Mouse (Mus musculus) intestine, embryonic 14.5 days (tissue): ENCODE measurements around the gene Asic1. TPM values are rescaled to one million over a fixed set of nuclear protein-coding genes. Genes with fewer than 3 reads are reported as not detected.

ENCODE experiments used
- ATAC-seq: fragments of 200-750 bp; cut with Nextera tagmentation; replicated peaks from 2 replicates; pipeline ENCODE4 v1.8.0; 2017; ENCODE audit warnings: low read depth, moderate number of reproducible peaks, moderate TSS enrichment, moderate library complexity; ENCODE audit not compliant: low FRiP score, low TSS enrichment
- DNase-seq: peaks from one replicate; pipeline ENCODE4 v3.0.0-alpha.2; 2018; ENCODE audit warnings: low spot score
- H3K27ac ChIP-seq: fragments of 300-500 bp; sonication (generic); 2 replicates; pipeline ENCODE4 v1.5.1; 2014; ENCODE audit warnings: low read depth, mild to moderate bottlenecking, control low read depth
- H3K27me3 ChIP-seq: fragments of 300-500 bp; sonication (generic); replicated peaks from 2 replicates; pipeline ENCODE4 v1.6.1; 2014; ENCODE audit warnings: low read length, control low read depth; ENCODE audit not compliant: control insufficient read depth, insufficient read depth
- H3K36me3 ChIP-seq: fragments of 300-500 bp; sonication (generic); 2 replicates; pipeline ENCODE4 v1.6.1; 2014; ENCODE audit warnings: low read length, control low read depth; ENCODE audit not compliant: control insufficient read depth, insufficient read depth
- H3K4me1 ChIP-seq: fragments of 300-500 bp; sonication (generic); replicated peaks from 2 replicates; pipeline ENCODE4 v1.6.1; 2014; ENCODE audit warnings: low read length, control low read depth, mixed read lengths; ENCODE audit not compliant: control insufficient read depth, insufficient read depth
- H3K4me2 ChIP-seq: fragments of 300-500 bp; sonication (generic); 2 replicates; pipeline ENCODE4 v1.6.1; 2014; ENCODE audit warnings: low read length
- H3K4me3 ChIP-seq: fragments of 300-500 bp; sonication (generic); 2 replicates; pipeline ENCODE4 v1.5.1; 2014; ENCODE audit warnings: low read depth, low read length, control low read depth, mixed read lengths
- H3K9ac ChIP-seq: fragments of 300-500 bp; sonication (generic); 2 replicates; pipeline ENCODE4 v1.6.1; 2014; ENCODE audit warnings: mild to moderate bottlenecking, low read length
- H3K9me3 ChIP-seq: fragments of 300-500 bp; sonication (generic); 2 replicates; pipeline ENCODE4 v1.6.1; 2016; ENCODE audit warnings: low read length, control low read depth; ENCODE audit not compliant: control insufficient read depth
- WGBS: fragments of 180-500 bp; shearing (Covaris S2); extraction: QIAGEN DNeasy Blood & Tissue Kit; methylation state at CpG from one replicate; pipeline ENCODE4 v1.1.7; 2014; 5-methylcytosine and 5-hydroxymethylcytosine counted together
- polyA plus RNA-seq: library from polyadenylated mRNA; unstranded; fragments of >200 nt; fragmentation: Nextera tagmentation; extraction: Ambion mirVana; gene quantifications from 2 replicates; pipeline ENCODE4 v1.2.1, GENCODE M21; 2014

The Asic1 gene
- polyA plus RNA-seq = 1.3 and 1.7 TPM in 2 replicates

- Histone ChIP-seq H3K27me3 (peaks cover 53% of the 10 kb centered on the region), H3K4me1 (peaks cover 5% of the 10 kb centered on the region), H3K9ac (peak within 1 kb of the TSS; percentile 22), H3K36me3 (no peaks in the 10 kb centered on the region), H3K4me3 (peak within 1 kb of the TSS; percentile 37), H3K4me2 (peak within 1 kb of the TSS; percentile 91), H3K9me3 (no peaks in the 10 kb centered on the region), H3K27ac (no peak within 1 kb of the TSS)
- DNase-seq = peak; percentile 77
- under 1% methylated on average over 54 of the region's 74 CpGs for WGBS
- peak; percentile 72 for ATAC-seq
Observed at GRCm38 (mm10) chr15:99670154-99670821, at the start of gene Asic1. Gene Asic1, plus strand, starts transcription at chr15:99670368.

- no peaks in the 10 kb centered on the region for H3K27me3 ChIP-seq
- peaks cover 73% of the 10 kb centered on the region for H3K36me3 ChIP-seq
- no peaks in the 10 kb centered on the region for H3K9me3 ChIP-seq
- DNase-seq (no peak), ATAC-seq (no peak)
- H3K4me3 ChIP-seq = no peak overlapping the region
- no peak overlapping the region for H3K27ac ChIP-seq
- H3K4me2 ChIP-seq = no peak overlapping the region
- no peaks in the 10 kb centered on the region for H3K4me1 ChIP-seq
- no peak overlapping the region for H3K9ac ChIP-seq
- 84% methylated on average over 11 of the region's 11 CpGs for WGBS
Observed at GRCm38 (mm10) chr15:99622063-99622462, 48.1 kb upstream of the Asic1 start.

GRCm38 (mm10) chr15:99631618-99632017, 38.5 kb upstream of the Asic1 start:
- Histone ChIP-seq H3K9me3 (no peaks in the 10 kb centered on the region), H3K27me3 (no peaks in the 10 kb centered on the region), H3K4me3 (no peak overlapping the region), H3K9ac (no peak overlapping the region), H3K27ac (no peak overlapping the region), H3K4me2 (no peak overlapping the region), H3K4me1 (no peaks in the 10 kb centered on the region), H3K36me3 (peaks cover 92% of the 10 kb centered on the region)
- DNase-seq (no peak), ATAC-seq (no peak)

GRCm38 (mm10) chr15:99634702-99635101, 35.5 kb upstream of the Asic1 start:
- H3K4me3 ChIP-seq = no peak overlapping the region
- no peak for DNase-seq
- H3K27me3 ChIP-seq = no peaks in the 10 kb centered on the region
- H3K27ac ChIP-seq = no peak overlapping the region
- peaks cover 97% of the 10 kb centered on the region for H3K36me3 ChIP-seq
- WGBS = 91% methylated on average over 7 of the region's 7 CpGs
- H3K4me2 ChIP-seq = no peak overlapping the region
- no peak for ATAC-seq
- no peak overlapping the region for H3K9ac ChIP-seq
- no peaks in the 10 kb centered on the region for H3K9me3 ChIP-seq
- H3K4me1 ChIP-seq = no peaks in the 10 kb centered on the region

GRCm38 (mm10) chr15:99637405-99638123, 32.6 kb upstream of the Asic1 start:
- Histone ChIP-seq H3K36me3 (peaks cover 86% of the 10 kb centered on the region), H3K9me3 (no peaks in the 10 kb centered on the region), H3K4me3 (no peak overlapping the region), H3K9ac (no peak overlapping the region), H3K4me1 (no peaks in the 10 kb centered on the region), H3K4me2 (no peak overlapping the region), H3K27ac (no peak overlapping the region), H3K27me3 (no peaks in the 10 kb centered on the region)
- ATAC-seq (no peak), DNase-seq (no peak)
- 91% methylated on average over 12 of the region's 12 CpGs for WGBS

- H3K4me1 ChIP-seq = no peaks in the 10 kb centered on the region
- no peak overlapping the region for H3K4me2 ChIP-seq
- WGBS = 93% methylated on average over 5 of the region's 5 CpGs
- no peaks in the 10 kb centered on the region for H3K9me3 ChIP-seq
- no peak for ATAC-seq
- DNase-seq = no peak
- H3K27ac ChIP-seq = no peak overlapping the region
- H3K36me3 ChIP-seq = peaks cover 80% of the 10 kb centered on the region
- H3K4me3 ChIP-seq = no peak overlapping the region
- no peaks in the 10 kb centered on the region for H3K27me3 ChIP-seq
- no peak overlapping the region for H3K9ac ChIP-seq
Observed at GRCm38 (mm10) chr15:99638124-99638485, 32.1 kb upstream of the Asic1 start.

GRCm38 (mm10) chr15:99642622-99643021, 27.5 kb upstream of the Asic1 start:
- Histone ChIP-seq H3K4me3 (no peak overlapping the region), H3K4me1 (peaks cover 23% of the 10 kb centered on the region), H3K4me2 (no peak overlapping the region), H3K9ac (no peak overlapping the region), H3K27ac (no peak overlapping the region), H3K9me3 (no peaks in the 10 kb centered on the region), H3K36me3 (peaks cover 37% of the 10 kb centered on the region), H3K27me3 (no peaks in the 10 kb centered on the region)
- ATAC-seq = no peak
- no peak for DNase-seq
- WGBS = 74% methylated on average over 6 of the region's 6 CpGs

- no peak overlapping the region for H3K27ac ChIP-seq
- H3K4me3 ChIP-seq = no peak overlapping the region
- no peak overlapping the region for H3K9ac ChIP-seq
- no peak for DNase-seq
- peaks cover 26% of the 10 kb centered on the region for H3K36me3 ChIP-seq
- ATAC-seq = no peak
- WGBS = 78% methylated on average over 10 of the region's 10 CpGs
- H3K9me3 ChIP-seq = no peaks in the 10 kb centered on the region
- peaks cover 33% of the 10 kb centered on the region for H3K4me1 ChIP-seq
- H3K27me3 ChIP-seq = no peaks in the 10 kb centered on the region
- H3K4me2 ChIP-seq = no peak overlapping the region
Observed at GRCm38 (mm10) chr15:99643832-99644231, 26.3 kb upstream of the Asic1 start.

- Histone ChIP-seq H3K9me3 (no peaks in the 10 kb centered on the region), H3K4me1 (peaks cover 42% of the 10 kb centered on the region), H3K27ac (no peak overlapping the region), H3K9ac (no peak overlapping the region), H3K4me3 (no peak overlapping the region), H3K36me3 (peaks cover 17% of the 10 kb centered on the region), H3K27me3 (no peaks in the 10 kb centered on the region), H3K4me2 (no peak overlapping the region)
- DNase-seq (no peak), ATAC-seq (no peak)
- WGBS = 58% methylated on average over 7 of the region's 7 CpGs
Observed at GRCm38 (mm10) chr15:99644776-99645175, 25.4 kb upstream of the Asic1 start.
